Mouse (Mus musculus): ENCODE results near the gene Tspan9.

Tspan9 gene

GRCm38 (mm10) chr6:127924750-127925149 is 218.6 kb downstream of the Tspan9 start:
- no peak for DNase-seq (ENCODE audit: low read depth)

GRCm38 (mm10) chr6:127923296-127923695 is 220.1 kb downstream of the Tspan9 start:
- DNase-seq (ENCODE audit: low read depth) = no peak

- DNase-seq (ENCODE audit: low read depth) = no peak
Observed at GRCm38 (mm10) chr6:127921996-127922395, 221.4 kb downstream of the Tspan9 start.

GRCm38 (mm10) chr6:127920652-127921051 is 222.7 kb downstream of the Tspan9 start:
- DNase-seq (ENCODE audit: low read depth) = peak; percentile 66

GRCm38 (mm10) chr6:127919491-127919890 is 223.9 kb downstream of the Tspan9 start:
- no peak for DNase-seq (ENCODE audit: low read depth)

GRCm38 (mm10) chr6:127917712-127918111 is 225.7 kb downstream of the Tspan9 start:
- no peak for DNase-seq (ENCODE audit: low read depth)

GRCm38 (mm10) chr6:127916993-127917392 is 226.4 kb downstream of the Tspan9 start:
- DNase-seq (ENCODE audit: low read depth) = no peak

GRCm38 (mm10) chr6:127912938-127913337 is 230.5 kb downstream of the Tspan9 start:
- DNase-seq (ENCODE audit: low read depth) = no peak

GRCm38 (mm10) chr6:127911687-127912086 is 231.7 kb downstream of the Tspan9 start:
- no peak for DNase-seq (ENCODE audit: low read depth)
